Mouse (Mus musculus): ENCODE measurements around the gene Cdk8. TPM values are rescaled to one million over a fixed set of nuclear protein-coding genes. Genes with fewer than 3 reads are reported as not detected.

Gene Cdk8
- polyA plus RNA-seq, 1 experiment from 2014 or later = 18.6 TPM

GRCm38 (mm10) chr5:146340037-146340436, 109.0 kb downstream of the Cdk8 start:
- no peak overlapping the region for H3K4me2 ChIP-seq (replicated peaks)
- no peaks in the 10 kb centered on the region for H3K9me3 ChIP-seq
- no peak for ATAC-seq (replicated peaks)
- H3K4me1 ChIP-seq = no peaks in the 10 kb centered on the region; the same call in none of the 2 replicates
- H3K4me3 ChIP-seq = no peak overlapping the region
- no peak overlapping the region for H3K27ac ChIP-seq (replicated peaks)
- no peak overlapping the region for H3K9ac ChIP-seq (replicated peaks)
- WGBS = 90% methylated on average over 4 of the region's 4 CpGs
- H3K27me3 ChIP-seq = no peaks in the 10 kb centered on the region
- H3K36me3 ChIP-seq = no peaks in the 10 kb centered on the region

GRCm38 (mm10) chr5:146344911-146345686, 114.1 kb downstream of the Cdk8 start:
- 87% methylated on average over 12 of the region's 12 CpGs for WGBS
- ATAC-seq (replicated peaks) = no peak
- Histone ChIP-seq H3K27ac (replicated peaks) (no peak overlapping the region), H3K9ac (replicated peaks) (no peak overlapping the region), H3K4me1 (no peaks in the 10 kb centered on the region), H3K4me2 (replicated peaks) (no peak overlapping the region), H3K4me3 (no peak overlapping the region), H3K9me3 (no peaks in the 10 kb centered on the region), H3K36me3 (no peaks in the 10 kb centered on the region), H3K27me3 (no peaks in the 10 kb centered on the region)

GRCm38 (mm10) chr5:146347081-146347480, 116.1 kb downstream of the Cdk8 start:
- no peak overlapping the region for H3K9ac ChIP-seq (replicated peaks)
- no peaks in the 10 kb centered on the region for H3K9me3 ChIP-seq
- 87% methylated on average over 6 of the region's 6 CpGs for whole genome bisulfite sequencing
- no peak for ATAC-seq (replicated peaks)
- no peak overlapping the region for H3K27ac ChIP-seq (replicated peaks)
- no peaks in the 10 kb centered on the region for H3K27me3 ChIP-seq
- no peak overlapping the region for H3K4me2 ChIP-seq (replicated peaks)
- H3K4me3 ChIP-seq = no peak overlapping the region
- H3K36me3 ChIP-seq = no peaks in the 10 kb centered on the region
- no peaks in the 10 kb centered on the region for H3K4me1 ChIP-seq

- Histone ChIP-seq H3K36me3 (no peaks in the 10 kb centered on the region), H3K4me3 (no peak overlapping the region), H3K27ac (replicated peaks) (no peak overlapping the region), H3K4me1 (no peaks in the 10 kb centered on the region), H3K27me3 (no peaks in the 10 kb centered on the region), H3K9ac (replicated peaks) (no peak overlapping the region), H3K4me2 (replicated peaks) (no peak overlapping the region), H3K9me3 (no peaks in the 10 kb centered on the region)
- 79% methylated on average over 3 of the region's 3 CpGs for WGBS
- ATAC-seq (replicated peaks) = no peak
Observed at GRCm38 (mm10) chr5:146349183-146349582, 118.2 kb downstream of the Cdk8 start.

GRCm38 (mm10) chr5:146350784-146351183, 119.8 kb downstream of the Cdk8 start:
- Histone ChIP-seq H3K4me3 (no peak overlapping the region), H3K27ac (replicated peaks) (no peak overlapping the region), H3K36me3 (no peaks in the 10 kb centered on the region), H3K9ac (replicated peaks) (no peak overlapping the region), H3K27me3 (no peaks in the 10 kb centered on the region), H3K4me1 (no peaks in the 10 kb centered on the region), H3K4me2 (replicated peaks) (no peak overlapping the region), H3K9me3 (no peaks in the 10 kb centered on the region)
- ATAC-seq (replicated peaks) = no peak
- WGBS = 87% methylated on average over 11 of the region's 11 CpGs

GRCm38 (mm10) chr5:146352006-146352405, 121.0 kb downstream of the Cdk8 start:
- no peak overlapping the region for H3K27ac ChIP-seq (replicated peaks)
- H3K9ac ChIP-seq (replicated peaks) = no peak overlapping the region
- H3K4me3 ChIP-seq = no peak overlapping the region
- no peaks in the 10 kb centered on the region for H3K36me3 ChIP-seq
- no peaks in the 10 kb centered on the region for H3K27me3 ChIP-seq
- no peaks in the 10 kb centered on the region for H3K9me3 ChIP-seq
- WGBS = 83% methylated on average over 7 of the region's 7 CpGs
- no peak overlapping the region for H3K4me2 ChIP-seq (replicated peaks)
- no peak for ATAC-seq (replicated peaks)
- H3K4me1 ChIP-seq = no peaks in the 10 kb centered on the region

Other genes with a start within 250 kb of the Cdk8 start
- gene Cyp3a25, start 221.6 kb upstream of the Cdk8 start, polyA plus RNA-seq (2015; fragmentation: Nextera tagmentation; extraction: Ambion mirVana) = not detected in 2 replicates
- gene Cyp3a59, start 152.0 kb upstream of the Cdk8 start, polyA plus RNA-seq (2015; fragmentation: Nextera tagmentation; extraction: Ambion mirVana) = not detected in 2 replicates
- gene Gm5565, start 70.7 kb upstream of the Cdk8 start, polyA plus RNA-seq (2015; fragmentation: Nextera tagmentation; extraction: Ambion mirVana) = not detected in 2 replicates
- not detected in 2 replicates for gene Gm6309, start 60.5 kb upstream of the Cdk8 start, polyA plus RNA-seq (2015; fragmentation: Nextera tagmentation; extraction: Ambion mirVana)
- not detected in 2 replicates for gene 1700001J03Rik, start 45.9 kb upstream of the Cdk8 start, polyA plus RNA-seq (2015; fragmentation: Nextera tagmentation; extraction: Ambion mirVana)
- gene Rnf6, start 9.7 kb upstream of the Cdk8 start, polyA plus RNA-seq (2015; fragmentation: Nextera tagmentation; extraction: Ambion mirVana) = 28.3 TPM in 2 replicates
- 9.3 and 9.7 TPM in 2 replicates for gene Wasf3, start 153.8 kb downstream of the Cdk8 start, polyA plus RNA-seq (2015; fragmentation: Nextera tagmentation; extraction: Ambion mirVana)

Data from forebrain, embryonic 15.5 days (tissue).